Mouse (Mus musculus) heart, embryonic 13.5 days (tissue): ENCODE measurements around the gene Ncapd2. TPM values are rescaled to one million over a fixed set of nuclear protein-coding genes. Genes with fewer than 3 reads are reported as not detected.

Experiments used
- ATAC-seq: fragments of 200-750 bp; cut with Nextera tagmentation; 2 replicates; pipeline ENCODE4 v1.8.0; 2017; ENCODE audit warnings: moderate TSS enrichment; ENCODE audit not compliant: insufficient number of reproducible peaks, low FRiP score, low TSS enrichment; ENCODE audit errors: extremely low read depth
- H3K27ac ChIP-seq: fragments of 300-500 bp; sonication (generic); replicated peaks from 2 replicates; pipeline ENCODE4 v1.5.1; 2015; ENCODE audit warnings: moderate library complexity, mild to moderate bottlenecking, inconsistent platforms
- H3K27me3 ChIP-seq: fragments of 300-500 bp; sonication (generic); replicated peaks from 2 replicates; pipeline ENCODE4 v1.6.1; 2015; ENCODE audit warnings: mild to moderate bottlenecking, inconsistent platforms
- H3K36me3 ChIP-seq: fragments of 300-500 bp; sonication (generic); 2 replicates; pipeline ENCODE4 v1.6.1; 2015; ENCODE audit warnings: mild to moderate bottlenecking, inconsistent platforms
- H3K4me1 ChIP-seq: fragments of 300-500 bp; sonication (generic); 2 replicates; pipeline ENCODE4 v1.6.1; 2015; ENCODE audit warnings: inconsistent platforms
- H3K4me2 ChIP-seq: fragments of 300-500 bp; sonication (generic); 2 replicates; pipeline ENCODE4 v1.6.1; 2015; ENCODE audit warnings: inconsistent platforms, mild to moderate bottlenecking, moderate library complexity
- H3K4me3 ChIP-seq: fragments of 300-500 bp; sonication (generic); 2 replicates; pipeline ENCODE4 v1.5.1; 2015; ENCODE audit warnings: moderate library complexity, mild to moderate bottlenecking, inconsistent platforms
- H3K9ac ChIP-seq: fragments of 300-500 bp; sonication (generic); 2 replicates; pipeline ENCODE4 v1.6.1; 2015; ENCODE audit warnings: inconsistent platforms, mild to moderate bottlenecking, moderate library complexity
- H3K9me3 ChIP-seq: fragments of 300-500 bp; sonication (generic); 2 replicates; pipeline ENCODE4 v1.6.1; 2016; ENCODE audit warnings: inconsistent platforms
- WGBS: fragments of 180-500 bp; shearing (Covaris S2); methylation state at CpG from one replicate; pipeline ENCODE4 v1.1.7; 2015; ENCODE audit warnings: mixed read lengths; 5-methylcytosine and 5-hydroxymethylcytosine counted together
- polyA plus RNA-seq: library from polyadenylated mRNA; unstranded; fragments of >200 nt; fragmentation: Nextera tagmentation; extraction: Ambion mirVana; gene quantifications from 2 replicates; pipeline ENCODE4 v1.2.1, GENCODE M21; 2015

The Ncapd2 gene
- polyA plus RNA-seq, 1 experiment from 2014 or later: 80.3 TPM

- H3K27me3 ChIP-seq: no peaks in the 10 kb centered on the region
- peak within 1 kb of the TSS; percentile 96 for H3K4me2 ChIP-seq
- H3K36me3 ChIP-seq: peaks cover 45% of the 10 kb centered on the region
- peak within 1 kb of the TSS; percentile 88 for H3K9ac ChIP-seq
- 0% methylated on average over 16 of the region's 16 CpGs for WGBS
- no peaks in the 10 kb centered on the region for H3K9me3 ChIP-seq
- H3K27ac ChIP-seq: peak within 1 kb of the TSS; percentile 96
- peak within 1 kb of the TSS; percentile 75 for H3K4me3 ChIP-seq
- peaks cover 51% of the 10 kb centered on the region for H3K4me1 ChIP-seq
- ATAC-seq: peak; percentile 84
Observed at GRCm38 (mm10) chr6:125145001-125145400, 46.5 kb downstream of the Ncapd2 start, which contains the start of gene Iffo1. TSS of gene Iffo1 (plus strand) at chr6:125145241.

- WGBS: 82% methylated on average over 9 of the region's 9 CpGs
- no peak overlapping the region for H3K27ac ChIP-seq
- no peak for ATAC-seq
- H3K36me3 ChIP-seq: peaks cover 56% of the 10 kb centered on the region
- H3K9ac ChIP-seq: no peak overlapping the region
- H3K9me3 ChIP-seq: no peaks in the 10 kb centered on the region
- H3K4me3 ChIP-seq: no peak overlapping the region
- no peak overlapping the region for H3K4me2 ChIP-seq
- H3K27me3 ChIP-seq: no peaks in the 10 kb centered on the region
- peaks cover 40% of the 10 kb centered on the region for H3K4me1 ChIP-seq
Observed at GRCm38 (mm10) chr6:125143904-125144303, 47.6 kb downstream of the Ncapd2 start.

- H3K4me1 ChIP-seq: peaks cover 32% of the 10 kb centered on the region
- ATAC-seq: no peak
- H3K4me2 ChIP-seq: no peak overlapping the region
- no peak overlapping the region for H3K9ac ChIP-seq
- H3K9me3 ChIP-seq: no peaks in the 10 kb centered on the region
- peaks cover 64% of the 10 kb centered on the region for H3K36me3 ChIP-seq
- 74% methylated on average over 3 of the region's 3 CpGs for WGBS
- H3K4me3 ChIP-seq: no peak overlapping the region
- no peak overlapping the region for H3K27ac ChIP-seq
- H3K27me3 ChIP-seq: no peaks in the 10 kb centered on the region
Observed at GRCm38 (mm10) chr6:125143128-125143527, 48.4 kb downstream of the Ncapd2 start.

DNA sequence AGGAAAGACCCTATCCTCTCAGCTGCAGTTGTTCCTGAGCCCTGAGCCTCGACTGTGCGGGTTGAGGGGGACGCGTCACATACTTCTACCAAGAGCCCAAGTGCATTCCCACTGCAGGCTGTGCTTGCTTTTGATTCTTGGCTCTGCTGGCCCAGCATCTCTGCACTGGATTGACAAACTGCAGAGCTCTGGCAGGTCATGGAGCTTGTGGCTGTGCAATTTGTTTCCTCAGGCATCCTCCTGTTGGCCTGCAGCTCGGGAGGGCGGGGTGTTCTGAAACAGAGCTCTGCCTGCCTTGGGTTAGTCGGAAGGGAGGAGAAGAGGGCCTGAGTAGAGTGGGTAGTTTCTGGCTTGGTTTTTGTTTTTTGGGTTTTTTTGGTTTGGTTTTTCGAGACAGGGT, 49.1 kb downstream of the Ncapd2 start:
- Histone ChIP-seq H3K36me3 (peaks cover 71% of the 10 kb centered on the region), H3K27me3 (no peaks in the 10 kb centered on the region), H3K4me3 (no peak overlapping the region), H3K27ac (no peak overlapping the region), H3K4me1 (peaks cover 25% of the 10 kb centered on the region), H3K9ac (no peak overlapping the region), H3K9me3 (no peaks in the 10 kb centered on the region), H3K4me2 (no peak overlapping the region)
- 83% methylated on average over 8 of the region's 8 CpGs for WGBS
- ATAC-seq: no peak

DNA sequence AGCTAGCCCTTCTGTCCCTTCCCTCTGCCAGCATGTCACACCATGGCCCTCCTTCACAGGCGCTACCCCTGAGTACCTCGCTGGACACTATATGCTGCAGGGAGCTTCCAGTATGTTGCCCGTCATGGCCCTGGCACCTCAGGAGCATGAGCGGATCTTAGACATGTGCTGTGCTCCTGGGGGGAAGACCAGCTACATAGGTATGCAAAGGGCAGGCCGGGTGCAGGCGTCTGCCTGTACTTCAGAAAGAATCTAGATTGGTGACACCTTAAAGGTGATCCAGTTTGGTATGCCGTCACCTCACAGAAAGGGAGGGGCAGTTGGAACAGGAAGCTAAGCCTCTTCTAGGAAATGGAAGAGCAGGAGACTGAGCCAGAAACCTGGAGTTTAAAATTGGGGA, 51.8 kb downstream of the Ncapd2 start:
- H3K4me3 ChIP-seq: no peak overlapping the region
- no peak for ATAC-seq
- H3K4me2 ChIP-seq: no peak overlapping the region
- 88% methylated on average over 7 of the region's 7 CpGs for WGBS
- no peak overlapping the region for H3K27ac ChIP-seq
- peaks cover 98% of the 10 kb centered on the region for H3K36me3 ChIP-seq
- no peak overlapping the region for H3K9ac ChIP-seq
- no peaks in the 10 kb centered on the region for H3K27me3 ChIP-seq
- H3K9me3 ChIP-seq: no peaks in the 10 kb centered on the region
- peaks cover 5% of the 10 kb centered on the region for H3K4me1 ChIP-seq

DNA sequence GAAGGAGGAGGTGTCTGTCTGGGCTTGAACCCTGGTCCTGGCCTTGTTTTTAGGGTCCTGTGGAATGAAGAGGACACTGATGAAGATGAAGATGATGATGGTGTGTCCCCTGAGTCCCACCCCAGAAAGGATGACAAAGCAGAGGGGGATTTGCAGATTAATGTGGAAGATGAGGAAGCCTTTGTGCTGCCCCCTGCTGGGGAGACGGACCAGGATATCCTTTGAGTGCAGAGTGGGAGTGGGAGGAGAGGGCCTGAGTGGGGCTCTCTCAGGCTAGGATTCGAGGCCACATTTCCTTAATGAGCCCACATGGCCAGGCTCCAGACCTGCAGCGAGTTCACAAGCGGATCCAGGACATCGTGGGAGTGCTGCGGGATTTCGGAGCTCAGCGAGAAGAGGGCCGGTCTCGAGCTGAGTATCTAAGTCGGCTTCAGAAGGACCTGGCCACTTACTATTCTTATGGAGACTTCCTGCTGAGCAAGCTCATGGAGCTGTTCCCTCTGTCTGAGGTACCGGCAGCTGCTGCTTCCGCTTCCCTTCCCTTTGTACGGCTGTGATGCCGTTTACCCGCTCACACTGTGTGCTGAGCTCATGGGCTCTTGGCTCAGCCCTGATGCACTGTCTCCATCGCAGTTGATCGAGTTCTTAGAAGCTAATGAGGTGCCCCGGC, 54.4 kb downstream of the Ncapd2 start:
- Histone ChIP-seq H3K27me3 (no peaks in the 10 kb centered on the region), H3K4me1 (peaks cover 13% of the 10 kb centered on the region), H3K4me3 (no peak overlapping the region), H3K9ac (no peak overlapping the region), H3K4me2 (no peak overlapping the region), H3K36me3 (peaks cover 92% of the 10 kb centered on the region), H3K9me3 (no peaks in the 10 kb centered on the region), H3K27ac (no peak overlapping the region)
- no peak for ATAC-seq
- 86% methylated on average over 19 of the region's 19 CpGs for WGBS

DNA sequence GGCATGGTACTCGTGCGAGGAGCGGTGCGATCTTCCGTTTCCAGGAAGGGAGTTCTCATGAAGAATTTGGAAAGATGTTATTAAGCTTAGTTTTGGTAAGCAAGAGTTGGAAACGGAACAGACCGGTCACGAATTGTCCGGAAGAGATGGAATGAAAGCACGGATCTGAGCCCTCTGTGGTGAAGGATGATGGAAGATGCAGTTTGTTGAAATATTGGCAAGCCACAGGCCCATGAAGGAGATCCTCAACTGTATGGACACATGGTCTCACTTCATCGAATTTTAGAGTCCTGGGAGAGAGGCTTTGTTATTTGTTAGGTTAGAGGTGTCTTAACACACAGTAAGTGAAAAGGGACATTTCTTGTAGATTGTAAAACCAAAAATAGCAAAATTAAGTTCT, 59.0 kb downstream of the Ncapd2 start:
- H3K9ac ChIP-seq: peak overlapping the region; percentile 94
- H3K36me3 ChIP-seq: peaks cover 78% of the 10 kb centered on the region
- peak overlapping the region; percentile 92 for H3K4me2 ChIP-seq
- no peak for ATAC-seq
- H3K27ac ChIP-seq: no peak overlapping the region
- H3K27me3 ChIP-seq: no peaks in the 10 kb centered on the region
- 5% methylated on average over 11 of the region's 11 CpGs for WGBS
- H3K4me3 ChIP-seq: peak overlapping the region; percentile 86
- H3K9me3 ChIP-seq: no peaks in the 10 kb centered on the region
- peaks cover 18% of the 10 kb centered on the region for H3K4me1 ChIP-seq

DNA sequence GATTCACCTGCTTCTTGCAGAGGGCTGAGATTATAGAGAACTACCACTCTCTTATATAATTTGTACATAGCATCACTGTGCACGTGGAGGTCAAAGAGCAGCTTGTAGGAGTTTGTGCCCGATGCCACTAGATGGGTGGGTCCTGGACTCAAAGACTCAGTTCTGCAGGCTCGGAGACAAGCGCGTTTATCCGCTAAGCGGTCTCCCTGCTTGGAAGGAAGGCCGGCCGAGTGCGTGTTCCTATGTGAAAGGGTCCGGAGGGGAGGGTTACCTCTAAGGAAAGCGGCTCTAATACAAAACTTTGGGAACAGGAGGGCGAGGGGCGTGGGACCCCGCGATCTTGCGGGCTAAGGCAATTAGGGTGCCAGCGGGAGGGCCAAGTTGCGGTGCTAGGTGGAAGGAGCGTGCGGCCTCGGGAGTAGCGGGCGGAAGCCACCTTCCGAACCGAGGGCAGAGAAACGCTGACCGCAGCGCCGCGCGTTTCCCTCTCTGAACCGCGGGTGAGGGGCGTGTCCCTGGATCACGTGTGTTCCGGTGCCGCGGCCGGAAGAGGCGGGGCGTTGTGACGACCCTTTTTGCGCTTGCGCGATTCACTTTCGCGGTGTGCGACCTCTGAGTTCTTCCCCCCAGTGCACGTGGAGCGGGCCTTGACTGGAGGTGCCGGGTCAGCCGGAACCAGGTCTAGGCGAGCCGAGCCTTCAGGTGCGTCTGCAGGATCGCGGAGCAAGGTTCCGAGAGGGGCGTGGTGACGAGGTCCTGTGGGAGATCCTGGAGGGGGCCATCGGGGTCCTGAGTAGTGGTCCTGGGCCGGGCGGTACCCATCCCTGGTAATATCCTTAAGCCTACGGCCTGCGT, 60.0 kb downstream of the Ncapd2 start, which contains the start of gene Nop2:
Gene Nop2 (plus strand): TSS at position 608 of the 855 bp plus-strand sequence.
- Histone ChIP-seq H3K9ac (peak within 1 kb of the TSS; percentile 94), H3K4me1 (peaks cover 18% of the 10 kb centered on the region), H3K27ac (peak within 1 kb of the TSS; percentile 90), H3K4me2 (peak within 1 kb of the TSS; percentile 92), H3K27me3 (no peaks in the 10 kb centered on the region), H3K4me3 (peak within 1 kb of the TSS; percentile 86), H3K9me3 (no peaks in the 10 kb centered on the region), H3K36me3 (peaks cover 78% of the 10 kb centered on the region)
- WGBS: under 1% methylated on average over 66 of the region's 66 CpGs
- peak; percentile 90 for ATAC-seq

DNA sequence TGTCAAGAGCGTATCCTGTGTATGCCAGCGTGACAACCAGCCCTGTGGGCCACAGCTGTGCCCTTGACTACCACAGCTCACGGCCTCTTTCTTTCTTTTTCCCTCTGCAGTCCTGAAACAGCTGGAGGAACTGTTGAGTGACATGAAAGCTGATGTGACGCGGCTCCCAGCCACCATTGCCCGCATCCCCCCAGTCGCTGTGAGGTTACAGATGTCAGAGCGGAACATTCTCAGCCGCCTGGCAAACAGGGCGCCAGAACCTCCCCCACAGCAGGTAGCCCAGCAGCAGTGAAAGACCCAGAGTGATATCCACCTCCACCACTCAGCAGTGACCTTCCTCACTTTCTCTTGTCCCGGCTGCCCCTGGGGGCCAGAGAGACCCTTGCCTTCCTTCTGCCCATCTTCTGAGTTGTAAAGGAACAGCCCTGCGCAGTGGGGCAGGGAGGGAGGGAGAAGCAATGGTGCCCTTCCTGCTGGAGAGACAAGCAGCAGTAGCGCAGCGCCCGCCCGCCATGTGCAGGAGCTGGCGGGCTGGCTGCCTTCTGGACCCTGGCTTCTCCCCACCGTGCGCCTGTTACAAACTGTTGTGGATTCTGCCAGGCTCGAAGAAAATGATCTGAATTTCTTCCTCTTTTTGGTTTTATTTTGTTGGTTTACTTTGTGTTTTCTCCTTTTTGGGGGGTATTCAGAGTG, 61.6 kb downstream of the Ncapd2 start:
- Histone ChIP-seq H3K4me3 (no peak overlapping the region), H3K36me3 (peaks cover 78% of the 10 kb centered on the region), H3K27ac (no peak overlapping the region), H3K27me3 (no peaks in the 10 kb centered on the region), H3K9me3 (no peaks in the 10 kb centered on the region), H3K4me2 (no peak overlapping the region), H3K4me1 (peaks cover 18% of the 10 kb centered on the region), H3K9ac (no peak overlapping the region)
- 88% methylated on average over 20 of the region's 20 CpGs for WGBS
- no peak for ATAC-seq

- Histone ChIP-seq H3K4me1 (peaks cover 18% of the 10 kb centered on the region), H3K9ac (no peak overlapping the region), H3K4me2 (no peak overlapping the region), H3K27me3 (no peaks in the 10 kb centered on the region), H3K4me3 (no peak overlapping the region), H3K27ac (no peak overlapping the region), H3K36me3 (peaks cover 78% of the 10 kb centered on the region), H3K9me3 (no peaks in the 10 kb centered on the region)
- WGBS: 85% methylated on average over 12 of the region's 12 CpGs
- no peak for ATAC-seq
Observed at GRCm38 (mm10) chr6:125128724-125129123, 62.8 kb downstream of the Ncapd2 start.

GRCm38 (mm10) chr6:125119387-125119786, 72.1 kb downstream of the Ncapd2 start:
- Histone ChIP-seq H3K27me3 (no peaks in the 10 kb centered on the region), H3K9me3 (no peaks in the 10 kb centered on the region), H3K4me1 (no peaks in the 10 kb centered on the region), H3K4me2 (no peak overlapping the region), H3K4me3 (no peak overlapping the region), H3K36me3 (peaks cover 98% of the 10 kb centered on the region), H3K9ac (no peak overlapping the region), H3K27ac (no peak overlapping the region)
- WGBS: 87% methylated on average over 8 of the region's 8 CpGs
- ATAC-seq: no peak
